Mouse (Mus musculus) lung, postnatal 4 days (tissue): ENCODE data around the gene Zfp553.
A peak's percentile ranks its signal among the peaks of the same experiment; 100 is the strongest.

ENCODE experiments used
- DNase-seq, 2 experiments: peaks; one replicate each; pipeline ENCODE4 v3.0.0; 2021

The Zfp553 gene

GRCm38 (mm10) chr7:127273118-127273923, 40.5 kb downstream of the Zfp553 start:
- DNase-seq = peak in 1 of 2 experiments; percentile 18

GRCm38 (mm10) chr7:127273925-127274789, 41.3 kb downstream of the Zfp553 start, which contains the start of gene Sephs2:
Gene Sephs2 (minus strand): TSS chr7:127274055.
- peak; percentile 94 to 96 for DNase-seq

- no peak for DNase-seq
These were observed 43.7 kb downstream of the Zfp553 start for GRCm38 (mm10) chr7:127276519-127276961.

GRCm38 (mm10) chr7:127278311-127278710, 45.5 kb downstream of the Zfp553 start:
- peak; percentile 59 to 71 for DNase-seq

GRCm38 (mm10) chr7:127280092-127280491, 47.2 kb downstream of the Zfp553 start:
- no peak for DNase-seq

- no peak for DNase-seq
These were observed 48.3 kb downstream of the Zfp553 start for GRCm38 (mm10) chr7:127281114-127281513.

- DNase-seq = no peak
These were observed 49.3 kb downstream of the Zfp553 start for GRCm38 (mm10) chr7:127282190-127282589.

- no peak for DNase-seq
These were observed 52.3 kb downstream of the Zfp553 start for GRCm38 (mm10) chr7:127285154-127285553.
